Mouse (Mus musculus) left cerebral cortex, adult 18-20 months (tissue): ENCODE data around the gene Gm20390. TPM values are rescaled to one million over a fixed set of nuclear protein-coding genes. Genes with fewer than 3 reads are reported as not detected.

ENCODE experiments used
- total RNA-seq, 2 experiments: library from RNA; stranded (reverse); gene quantifications; 2 replicates each; pipeline ENCODE4 v1.2.3; 2021

The Gm20390 gene
- total RNA-seq, 2 experiments from 2014 or later, result 105 to 113 TPM

Other genes starting within 250 kb of the Gm20390 start
- 10 to 100 TPM; 24.8 to 26.1 TPM for gene Utp18, start 82.5 kb downstream of the Gm20390 start, total RNA-seq
- gene Mbtd1, start 82.4 kb downstream of the Gm20390 start, total RNA-seq, result 10 to 100 TPM; 28.4 to 38.7 TPM
- 10 to 100 TPM; 65.5 to 77.6 TPM for gene Nme2, start 12.0 kb downstream of the Gm20390 start, total RNA-seq
- gene Nme1, start 228 bp upstream of the Gm20390 start, total RNA-seq, result 100 to 1,000 TPM; 108 to 123 TPM
- gene Spag9, start 27.8 kb upstream of the Gm20390 start, total RNA-seq, result 100 to 1,000 TPM; 267 to 275 TPM
- gene Tob1, start 243.2 kb upstream of the Gm20390 start, total RNA-seq, result 10 to 100 TPM; 40.6 to 42.1 TPM